ENCODE assay signal across 24 mouse cellular contexts in genomic region chr7:102082816-102083215, GRCm38 (mm10). TPM values are rescaled to one million over a fixed set of nuclear protein-coding genes. Genes with fewer than 3 reads are reported as not detected.
DNase-seq lines count a peak whose midpoint lies in the region; ATAC-seq lines count a peak whose summit lies in the region.
"Had no signal": no experiment of that assay in that cellular context is flagged by ENCODE, and none has a peak within 500 bp of the region (broad histone marks: within the 10 kb centered on the region; RNA-seq: fewer than 3 reads in every experiment).

Trpc2 (plus strand) TSS chr7:102083116.

- no peak within 1 kb of the TSS for H3K4me3 ChIP-seq in embryonic facial prominence, embryonic 13.5 days
- no peak within 1 kb of the TSS for H3K4me3 ChIP-seq in embryonic facial prominence, embryonic 10.5 days
- H3K4me3 ChIP-seq in heart, embryonic 13.5 days = no peak within 1 kb of the TSS
- H3K4me3 ChIP-seq in heart, embryonic 12.5 days = no peak within 1 kb of the TSS
- H3K4me3 ChIP-seq in embryonic facial prominence, embryonic 14.5 days (ENCODE audit: low read depth, low read length) = no peak within 1 kb of the TSS
- H3K4me3 ChIP-seq: embryonic facial prominence, embryonic 12.5 days; erythroblast, embryonic 14.5 days; forebrain, embryonic 10.5 days; forebrain, embryonic 12.5 days had no signal

- H3K27me3 ChIP-seq in embryonic facial prominence, embryonic 13.5 days = no peaks in the 10 kb centered on the region
- no peaks in the 10 kb centered on the region for H3K27me3 ChIP-seq in embryonic facial prominence, embryonic 10.5 days (replicated peaks; ENCODE audit: low read depth, poor library complexity, severe bottlenecking)
- H3K27me3 ChIP-seq in heart, embryonic 13.5 days (replicated peaks) = no peaks in the 10 kb centered on the region
- no peaks in the 10 kb centered on the region for H3K27me3 ChIP-seq in heart, embryonic 12.5 days (replicated peaks)
- H3K27me3 ChIP-seq in embryonic facial prominence, embryonic 14.5 days (replicated peaks; ENCODE audit: control insufficient read depth, insufficient read depth, low read length) = no peaks in the 10 kb centered on the region
- H3K27me3 ChIP-seq: embryonic facial prominence, embryonic 12.5 days; forebrain, embryonic 12.5 days had no signal

- H3K9ac ChIP-seq in embryonic facial prominence, embryonic 13.5 days = 0 out of 2 replicates have a peak within 1 kb of the TSS, but pooled peaks have one; percentile 52
- H3K9ac ChIP-seq in heart, embryonic 13.5 days = 0 out of 2 replicates have a peak within 1 kb of the TSS, but pooled peaks have one; percentile 33
- H3K9ac ChIP-seq in heart, embryonic 12.5 days = no peak within 1 kb of the TSS
- no peak within 1 kb of the TSS for H3K9ac ChIP-seq in embryonic facial prominence, embryonic 14.5 days (ENCODE audit: low read depth, low read length)
- H3K9ac ChIP-seq: embryonic facial prominence, embryonic 12.5 days; forebrain, embryonic 12.5 days had no signal

- no peak for DNase-seq in embryonic facial prominence, embryonic 10.5 days (ENCODE audit: low spot score)
- no peak for DNase-seq in embryonic facial prominence, embryonic 14.5 days (ENCODE audit: low spot score)
- DNase-seq in frontal cortex, postnatal 14 days (ENCODE audit: low spot score in 2 of 2) = no peak
- no peak for DNase-seq in thymus, postnatal 36 days
- DNase-seq: adrenal gland, adult 2 months; adrenal gland, postnatal 10 days; adrenal gland, postnatal 25 days; cerebellum, adult 11 months; cerebellum, adult 18-20 months; cerebellum, adult 8-10 months; cerebellum, adult 9-11 months; cerebellum, postnatal 14 days; cerebellum, postnatal 36 days; embryo, embryonic 11 days had no signal

- WGBS in embryonic facial prominence, embryonic 13.5 days = 61% methylated on average over 5 of the region's 5 CpGs
- WGBS in embryonic facial prominence, embryonic 10.5 days = 88% methylated on average over 5 of the region's 5 CpGs
- 89% methylated on average over 5 of the region's 5 CpGs for WGBS in heart, embryonic 13.5 days
- 82% methylated on average over 5 of the region's 5 CpGs for WGBS in heart, embryonic 12.5 days
- 82% methylated on average over 5 of the region's 5 CpGs for WGBS in embryonic facial prominence, embryonic 14.5 days

- no peaks in the 10 kb centered on the region for H3K9me3 ChIP-seq in embryonic facial prominence, embryonic 13.5 days
- no peaks in the 10 kb centered on the region for H3K9me3 ChIP-seq in embryonic facial prominence, embryonic 10.5 days
- H3K9me3 ChIP-seq in heart, embryonic 13.5 days = no peaks in the 10 kb centered on the region
- H3K9me3 ChIP-seq in heart, embryonic 12.5 days (replicated peaks) = no peaks in the 10 kb centered on the region
- H3K9me3 ChIP-seq in embryonic facial prominence, embryonic 14.5 days (ENCODE audit: control insufficient read depth, low read length) = no peaks in the 10 kb centered on the region
- H3K9me3 ChIP-seq: embryonic facial prominence, embryonic 12.5 days; forebrain, embryonic 10.5 days; forebrain, embryonic 12.5 days had no signal

- H3K36me3 ChIP-seq in embryonic facial prominence, embryonic 13.5 days = peaks cover 81% of the 10 kb centered on the region
- peaks cover 98% of the 10 kb centered on the region for H3K36me3 ChIP-seq in embryonic facial prominence, embryonic 10.5 days (replicated peaks)
- H3K36me3 ChIP-seq in heart, embryonic 13.5 days = peaks cover 88% of the 10 kb centered on the region
- peaks cover 82% of the 10 kb centered on the region for H3K36me3 ChIP-seq in heart, embryonic 12.5 days
- peaks cover 68% of the 10 kb centered on the region for H3K36me3 ChIP-seq in embryonic facial prominence, embryonic 14.5 days (ENCODE audit: control insufficient read depth, insufficient read depth, low read length)

- H3K4me1 ChIP-seq in embryonic facial prominence, embryonic 13.5 days = no peaks in the 10 kb centered on the region
- H3K4me1 ChIP-seq in embryonic facial prominence, embryonic 10.5 days = no peaks in the 10 kb centered on the region
- no peaks in the 10 kb centered on the region for H3K4me1 ChIP-seq in heart, embryonic 13.5 days
- H3K4me1 ChIP-seq in heart, embryonic 12.5 days (replicated peaks) = no peaks in the 10 kb centered on the region
- H3K4me1 ChIP-seq in embryonic facial prominence, embryonic 14.5 days (ENCODE audit: control insufficient read depth, insufficient read depth, low read length) = no peaks in the 10 kb centered on the region
- H3K4me1 ChIP-seq: embryonic facial prominence, embryonic 12.5 days; forebrain, embryonic 10.5 days; forebrain, embryonic 12.5 days had no signal

- no peak within 1 kb of the TSS for H3K27ac ChIP-seq in embryonic facial prominence, embryonic 13.5 days
- H3K27ac ChIP-seq in embryonic facial prominence, embryonic 10.5 days (replicated peaks) = no peak within 1 kb of the TSS
- no peak within 1 kb of the TSS for H3K27ac ChIP-seq in heart, embryonic 13.5 days (replicated peaks)
- H3K27ac ChIP-seq in heart, embryonic 12.5 days (ENCODE audit: poor library complexity, severe bottlenecking) = no peak within 1 kb of the TSS
- H3K27ac ChIP-seq in embryonic facial prominence, embryonic 14.5 days (replicated peaks; ENCODE audit: low read depth, low read length) = no peak within 1 kb of the TSS
- H3K27ac ChIP-seq: embryonic facial prominence, embryonic 12.5 days; forebrain, embryonic 10.5 days; forebrain, embryonic 12.5 days had no signal

- no peak within 1 kb of the TSS for H3K4me2 ChIP-seq in embryonic facial prominence, embryonic 13.5 days
- H3K4me2 ChIP-seq in heart, embryonic 13.5 days = no peak within 1 kb of the TSS
- no peak within 1 kb of the TSS for H3K4me2 ChIP-seq in heart, embryonic 12.5 days
- H3K4me2 ChIP-seq in embryonic facial prominence, embryonic 14.5 days (ENCODE audit: low read depth, low read length) = no peak within 1 kb of the TSS
- H3K4me2 ChIP-seq: embryonic facial prominence, embryonic 12.5 days; forebrain, embryonic 12.5 days had no signal

- ATAC-seq in embryonic facial prominence, embryonic 13.5 days (ENCODE audit: insufficient number of reproducible peaks, insufficient read depth, low FRiP score, low TSS enrichment, low read depth) = no peak
- ATAC-seq in heart, embryonic 13.5 days (ENCODE audit: extremely low read depth, insufficient number of reproducible peaks, low FRiP score, low TSS enrichment) = no peak
- ATAC-seq in heart, embryonic 12.5 days (ENCODE audit: insufficient number of reproducible peaks, low FRiP score) = no peak
- ATAC-seq in embryonic facial prominence, embryonic 14.5 days (ENCODE audit: low read depth) = peak; percentile 7; the same call in 1 of the 2 replicates
- ATAC-seq: forebrain, embryonic 14.5 days; forebrain, embryonic 16.5 days had no signal

RNA-seq across cellular contexts. Expression of gene Trpc2, which starts in this region (rescaled TPM):
- polyA plus RNA-seq in embryonic facial prominence, embryonic 13.5 days (2015; fragmentation: Nextera tagmentation; extraction: Ambion mirVana) = 0.56 TPM in 1 of 2 replicates, not detected in the other
- 0.17 TPM in 1 of 2 replicates, not detected in the other for polyA plus RNA-seq in embryonic facial prominence, embryonic 10.5 days (2016; fragmentation: Nextera tagmentation; extraction: Ambion mirVana)
- polyA plus RNA-seq in heart, embryonic 13.5 days (2015; fragmentation: Nextera tagmentation; extraction: Ambion mirVana) = not detected in 2 replicates
- polyA plus RNA-seq in heart, embryonic 12.5 days (2016; fragmentation: Nextera tagmentation; extraction: Ambion mirVana) = 0.15 and 0.58 TPM in 2 replicates
- 0.25 TPM in 1 of 2 replicates, not detected in the other for polyA plus RNA-seq in embryonic facial prominence, embryonic 14.5 days (2014; fragmentation: Nextera tagmentation; extraction: Ambion mirVana)
- polyA plus RNA-seq: adrenal gland, adult 2 months; C2C12; forebrain, embryonic 10.5 days; forebrain, embryonic 12.5 days; forebrain, embryonic 14.5 days had no signal

Comparison
In these comparisons a context has a peak if more than half of its experiments do, and no peak if none do; other contexts are left out.
1. H3K9ac ChIP-seq: peak in embryonic facial prominence, embryonic 13.5 days (single experiment) and heart, embryonic 13.5 days (single experiment); none in heart, embryonic 12.5 days (single experiment) and embryonic facial prominence, embryonic 14.5 days (single experiment).
2. Peak in ATAC-seq in embryonic facial prominence, embryonic 14.5 days; RNA of the gene not detected or under 1 TPM.